Mouse (Mus musculus): ENCODE results near the gene Cyb5d1. TPM values are rescaled to one million over a fixed set of nuclear protein-coding genes. Genes with fewer than 3 reads are reported as not detected.

Cyb5d1 gene
- polyA plus RNA-seq, 1 experiment from 2014 or later: 27.1 TPM

DNA sequence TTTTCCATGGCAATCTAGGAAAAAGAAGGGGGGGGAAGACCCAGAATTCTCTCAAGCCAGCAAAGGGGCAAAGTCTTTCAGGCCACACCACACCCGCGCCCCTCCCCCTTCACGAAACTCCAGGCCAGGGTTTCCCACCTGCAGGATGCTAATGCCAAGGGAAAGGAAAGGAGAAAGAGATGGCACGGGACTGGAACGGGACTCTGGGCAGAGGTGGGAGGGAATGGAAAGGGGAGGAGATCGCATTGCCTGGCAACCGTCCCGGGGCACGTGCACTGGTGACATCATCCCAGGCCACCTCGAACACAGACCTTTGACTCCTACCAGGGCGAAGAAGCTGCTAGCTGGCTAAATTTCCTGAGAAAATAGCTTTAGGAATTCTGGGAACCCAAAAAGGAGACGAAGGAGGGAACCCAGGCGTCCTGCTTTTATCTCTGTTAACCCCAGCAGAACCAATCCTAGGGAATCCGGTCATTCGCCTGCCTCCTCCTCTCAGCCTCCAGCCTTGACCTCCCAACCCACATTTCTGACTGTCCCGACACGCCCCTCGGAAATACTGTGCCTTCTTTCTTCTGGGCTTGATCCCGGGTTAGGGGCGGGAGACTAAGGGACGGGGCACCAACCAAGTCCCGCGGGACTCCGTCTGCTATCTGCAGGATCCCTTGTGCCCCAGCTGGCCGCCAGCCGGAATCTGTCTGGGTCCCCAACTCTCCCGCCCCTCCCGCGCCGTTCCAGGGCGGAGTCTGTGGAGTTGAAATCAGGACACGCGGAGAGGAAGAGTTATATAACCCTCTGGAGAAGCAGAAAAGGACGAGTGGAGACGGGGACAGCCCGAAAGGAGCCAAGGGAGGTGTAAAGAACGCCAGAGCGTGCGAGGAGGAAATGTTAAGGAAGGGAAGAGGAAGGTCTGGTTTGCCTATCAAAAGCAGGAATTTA lies 22.3 kb upstream of the Cyb5d1 start:
- Histone ChIP-seq H3K4me3 (ENCODE audit: low read depth, low read length) (peak overlapping the region; percentile 67), H3K9me3 (replicated peaks; ENCODE audit: control insufficient read depth, low read length, poor library complexity, severe bottlenecking) (no peaks in the 10 kb centered on the region), H3K9ac (ENCODE audit: low read depth, low read length) (peak overlapping the region; percentile 57), H3K4me1 (ENCODE audit: control insufficient read depth, insufficient read depth, low read length) (peaks cover 49% of the 10 kb centered on the region), H3K36me3 (ENCODE audit: control insufficient read depth, insufficient read depth, low read length) (no peaks in the 10 kb centered on the region), H3K27me3 (ENCODE audit: control insufficient read depth, insufficient read depth, low read depth, low read length) (peaks cover 19% of the 10 kb centered on the region), H3K4me2 (ENCODE audit: low read length) (peak overlapping the region; percentile 65), H3K27ac (ENCODE audit: low read length) (peak overlapping the region; percentile 99)
- ATAC-seq: peak; percentile 38
- WGBS: under 1% methylated on average over 39 of the region's 39 CpGs

GRCm38 (mm10) chr11:69416921-69417448 lies 21.6 kb upstream of the Cyb5d1 start:
- H3K27me3 ChIP-seq (ENCODE audit: control insufficient read depth, insufficient read depth, low read depth, low read length): peaks cover 12% of the 10 kb centered on the region
- no peaks in the 10 kb centered on the region for H3K36me3 ChIP-seq (ENCODE audit: control insufficient read depth, insufficient read depth, low read length)
- H3K4me3 ChIP-seq (ENCODE audit: low read depth, low read length): peak overlapping the region; percentile 67
- H3K9me3 ChIP-seq (replicated peaks; ENCODE audit: control insufficient read depth, low read length, poor library complexity, severe bottlenecking): no peaks in the 10 kb centered on the region
- H3K4me2 ChIP-seq (ENCODE audit: low read length): peak overlapping the region; percentile 65
- 2% methylated on average over 8 of the region's 8 CpGs for WGBS
- peak overlapping the region; percentile 99 for H3K27ac ChIP-seq (ENCODE audit: low read length)
- peaks cover 56% of the 10 kb centered on the region for H3K4me1 ChIP-seq (ENCODE audit: control insufficient read depth, insufficient read depth, low read length)
- H3K9ac ChIP-seq (ENCODE audit: low read depth, low read length): peak overlapping the region; percentile 57
- ATAC-seq: no peak

- Histone ChIP-seq H3K27me3 (ENCODE audit: control insufficient read depth, insufficient read depth, low read depth, low read length) (peaks cover 7% of the 10 kb centered on the region), H3K4me1 (ENCODE audit: control insufficient read depth, insufficient read depth, low read length) (peaks cover 61% of the 10 kb centered on the region), H3K9ac (ENCODE audit: low read depth, low read length) (peak overlapping the region; percentile 57), H3K9me3 (replicated peaks; ENCODE audit: control insufficient read depth, low read length, poor library complexity, severe bottlenecking) (no peaks in the 10 kb centered on the region), H3K27ac (ENCODE audit: low read length) (peak overlapping the region; percentile 99), H3K36me3 (ENCODE audit: control insufficient read depth, insufficient read depth, low read length) (no peaks in the 10 kb centered on the region), H3K4me2 (ENCODE audit: low read length) (peak overlapping the region; percentile 65), H3K4me3 (ENCODE audit: low read depth, low read length) (peak overlapping the region; percentile 67)
- no peak for ATAC-seq
- 2% methylated on average over 4 of the region's 4 CpGs for WGBS
These were observed 21.1 kb upstream of the Cyb5d1 start for GRCm38 (mm10) chr11:69416509-69416908.

- H3K9ac ChIP-seq (ENCODE audit: low read depth, low read length): peak overlapping the region; percentile 98
- H3K4me1 ChIP-seq (ENCODE audit: control insufficient read depth, insufficient read depth, low read length): peaks cover 58% of the 10 kb centered on the region
- H3K36me3 ChIP-seq (ENCODE audit: control insufficient read depth, insufficient read depth, low read length): no peaks in the 10 kb centered on the region
- no peaks in the 10 kb centered on the region for H3K9me3 ChIP-seq (replicated peaks; ENCODE audit: control insufficient read depth, low read length, poor library complexity, severe bottlenecking)
- peaks cover under 1% of the 10 kb centered on the region; the same call in 1 of the 2 replicates for H3K27me3 ChIP-seq (ENCODE audit: control insufficient read depth, insufficient read depth, low read depth, low read length)
- peak overlapping the region; percentile 99 for H3K27ac ChIP-seq (ENCODE audit: low read length)
- ATAC-seq: no peak
- peak overlapping the region; percentile 92 for H3K4me2 ChIP-seq (ENCODE audit: low read length)
- H3K4me3 ChIP-seq (ENCODE audit: low read depth, low read length): peak overlapping the region; percentile 67
- WGBS: under 1% methylated on average over 13 of the region's 25 CpGs
These were observed 20.4 kb upstream of the Cyb5d1 start for GRCm38 (mm10) chr11:69415668-69416451.

DNA sequence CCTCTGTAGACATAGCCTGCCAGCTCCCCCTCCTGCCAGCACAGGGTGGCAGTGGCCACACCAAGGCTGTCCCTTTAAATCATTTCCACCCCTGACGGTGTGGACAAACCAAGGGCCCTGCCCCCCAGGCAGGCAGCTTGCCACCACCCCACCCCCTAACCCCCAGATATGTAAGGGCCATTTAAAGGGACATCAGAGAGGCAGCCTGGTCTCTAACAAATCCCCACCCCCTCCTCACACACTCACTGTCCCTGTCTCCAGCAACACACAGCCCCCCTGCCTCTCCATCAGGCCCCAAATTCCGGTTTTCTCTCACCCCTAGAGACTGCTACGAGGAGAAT lies 19.9 kb upstream of the Cyb5d1 start:
- Histone ChIP-seq H3K4me3 (ENCODE audit: low read depth, low read length) (peak overlapping the region; percentile 67), H3K9me3 (replicated peaks; ENCODE audit: control insufficient read depth, low read length, poor library complexity, severe bottlenecking) (no peaks in the 10 kb centered on the region), H3K9ac (ENCODE audit: low read depth, low read length) (peak overlapping the region; percentile 98), H3K4me1 (ENCODE audit: control insufficient read depth, insufficient read depth, low read length) (peaks cover 53% of the 10 kb centered on the region), H3K27ac (ENCODE audit: low read length) (peak overlapping the region; percentile 99), H3K27me3 (ENCODE audit: control insufficient read depth, insufficient read depth, low read depth, low read length) (no peaks in the 10 kb centered on the region), H3K4me2 (ENCODE audit: low read length) (peak overlapping the region; percentile 92), H3K36me3 (ENCODE audit: control insufficient read depth, insufficient read depth, low read length) (no peaks in the 10 kb centered on the region)
- no peak for ATAC-seq
- 0% methylated on average over 3 of the region's 3 CpGs for WGBS

- ATAC-seq: no peak
- H3K9ac ChIP-seq (ENCODE audit: low read depth, low read length): peak overlapping the region; percentile 98
- no peaks in the 10 kb centered on the region for H3K9me3 ChIP-seq (replicated peaks; ENCODE audit: control insufficient read depth, low read length, poor library complexity, severe bottlenecking)
- H3K36me3 ChIP-seq (ENCODE audit: control insufficient read depth, insufficient read depth, low read length): no peaks in the 10 kb centered on the region
- peaks cover 47% of the 10 kb centered on the region for H3K4me1 ChIP-seq (ENCODE audit: control insufficient read depth, insufficient read depth, low read length)
- peak overlapping the region; percentile 67 for H3K4me3 ChIP-seq (ENCODE audit: low read depth, low read length)
- H3K27ac ChIP-seq (ENCODE audit: low read length): peak overlapping the region; percentile 99
- 9% methylated on average over 4 of the region's 4 CpGs for WGBS
- H3K27me3 ChIP-seq (ENCODE audit: control insufficient read depth, insufficient read depth, low read depth, low read length): no peaks in the 10 kb centered on the region
- H3K4me2 ChIP-seq (ENCODE audit: low read length): peak overlapping the region; percentile 92
These were observed 19.2 kb upstream of the Cyb5d1 start for GRCm38 (mm10) chr11:69414421-69415326.

- Histone ChIP-seq H3K36me3 (ENCODE audit: control insufficient read depth, insufficient read depth, low read length) (no peaks in the 10 kb centered on the region), H3K27ac (ENCODE audit: low read length) (peak within 1 kb of the TSS; percentile 99), H3K9ac (ENCODE audit: low read depth, low read length) (peak within 1 kb of the TSS; percentile 98), H3K4me3 (ENCODE audit: low read depth, low read length) (peak within 1 kb of the TSS; percentile 67), H3K4me2 (ENCODE audit: low read length) (peak within 1 kb of the TSS; percentile 92), H3K27me3 (ENCODE audit: control insufficient read depth, insufficient read depth, low read depth, low read length) (no peaks in the 10 kb centered on the region), H3K9me3 (replicated peaks; ENCODE audit: control insufficient read depth, low read length, poor library complexity, severe bottlenecking) (no peaks in the 10 kb centered on the region), H3K4me1 (ENCODE audit: control insufficient read depth, insufficient read depth, low read length) (peaks cover 48% of the 10 kb centered on the region)
- no peak for ATAC-seq
- 27% methylated on average over 12 of the region's 12 CpGs for WGBS
These were observed 18.1 kb upstream of the Cyb5d1 start, which contains the start of gene Kdm6b for GRCm38 (mm10) chr11:69413221-69414181. TSS of gene Kdm6b (minus strand) at chr11:69413675.

All from midbrain, embryonic 16.5 days (tissue).